Mouse (Mus musculus): Measurements from ENCODE around the gene Wnt7b.

DNA sequence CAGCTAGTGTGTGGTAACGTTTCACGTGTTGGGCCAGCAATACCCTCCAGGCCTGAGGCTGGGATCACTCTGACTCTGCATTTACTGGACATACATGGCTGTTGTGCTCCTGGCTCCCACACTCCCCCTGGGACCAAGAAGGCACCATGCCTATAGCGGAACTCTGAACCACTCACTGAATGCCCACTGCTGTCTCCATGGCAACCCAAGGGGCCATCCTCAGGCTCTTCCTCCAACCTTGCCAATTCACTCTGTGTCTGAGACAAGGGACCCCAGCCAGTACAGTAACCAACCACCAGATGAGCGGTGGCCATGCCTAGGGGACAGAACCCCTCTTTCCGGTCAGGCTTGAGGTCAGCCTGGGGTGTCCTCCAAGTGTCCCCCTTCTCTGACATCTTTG lies 17.3 kb downstream of the Wnt7b start:
- no peak for TF ChIP-seq CHD2 (IDR thresholded peaks at IDR 0.05; ENCODE audit: low read depth, low read length)
- TF ChIP-seq ZC3H11A (IDR thresholded peaks at IDR 0.05; ENCODE audit: borderline replicate concordance, low read depth, low read length): no peak
- TF ChIP-seq MAFK (IDR thresholded peaks at IDR 0.05; ENCODE audit: insufficient read depth, low read depth, low read length): no peak
